8 mouse cellular contexts compared by ENCODE assay signal in genomic region chr9:117030837-117031236, GRCm38 (mm10).
DNase-seq lines count a peak whose midpoint lies in the region; ATAC-seq and TF ChIP-seq lines count a peak whose summit lies in the region.

No protein-coding gene starts in this region.

- H3K9me3 ChIP-seq in kidney, embryonic 15.5 days (replicated peaks): no peaks in the 10 kb centered on the region
- H3K9me3 ChIP-seq in forebrain, embryonic 15.5 days: no peaks in the 10 kb centered on the region

- H3K4me2 ChIP-seq in kidney, embryonic 15.5 days: peak overlapping the region; percentile 19; the same call in 1 of the 2 replicates
- H3K4me2 ChIP-seq in forebrain, embryonic 15.5 days (replicated peaks): no peak overlapping the region

- 8% methylated on average over 6 of the region's 6 CpGs for WGBS in kidney, embryonic 15.5 days
- WGBS in forebrain, embryonic 15.5 days: 33% methylated on average over 6 of the region's 6 CpGs

- no peak overlapping the region for H3K9ac ChIP-seq in kidney, embryonic 15.5 days
- H3K9ac ChIP-seq in forebrain, embryonic 15.5 days (replicated peaks): no peak overlapping the region

- no peaks in the 10 kb centered on the region for H3K36me3 ChIP-seq in kidney, embryonic 15.5 days
- H3K36me3 ChIP-seq in forebrain, embryonic 15.5 days: no peaks in the 10 kb centered on the region

- peaks cover 21% of the 10 kb centered on the region for H3K4me1 ChIP-seq in bone marrow macrophage, adult 2 months (ENCODE audit: control insufficient read depth, insufficient read depth, low read length)
- H3K4me1 ChIP-seq in kidney, embryonic 15.5 days: peaks cover 24% of the 10 kb centered on the region
- peaks cover 4% of the 10 kb centered on the region; the same call in 1 of the 2 replicates for H3K4me1 ChIP-seq in forebrain, embryonic 15.5 days

- TF ChIP-seq CTCF in bone marrow macrophage, adult 2 months (IDR thresholded peaks at IDR 0.05; ENCODE audit: low read depth, low read length): no peak

- peak overlapping the region; percentile 58 for H3K27ac ChIP-seq in bone marrow macrophage, adult 2 months (ENCODE audit: insufficient read depth, low read depth, low read length)
- peak overlapping the region; percentile 82 for H3K27ac ChIP-seq in kidney, embryonic 15.5 days
- H3K27ac ChIP-seq in forebrain, embryonic 15.5 days (replicated peaks): no peak overlapping the region

- ATAC-seq in kidney, embryonic 15.5 days (replicated peaks; ENCODE audit: low FRiP score): peak; percentile 76
- no peak for ATAC-seq in forebrain, embryonic 15.5 days (replicated peaks)
- ATAC-seq in erythroblast, adult 5-6 weeks (replicated peaks; ENCODE audit: low FRiP score, poor library complexity, severe bottlenecking): no peak

- DNase-seq in layer of hippocampus, postnatal 10 days (ENCODE audit: low spot score in 2 of 2): peak; percentile 28 to 37
- DNase-seq in layer of hippocampus, postnatal 36 days: no peak
- peak; percentile 94 for DNase-seq in heart, adult 9 months (ENCODE audit: low spot score in 2 of 2)
- peak; percentile 34 for DNase-seq in mesoderm, embryonic 11.5 days (ENCODE audit: low read depth, low spot score)

- H3K4me3 ChIP-seq in bone marrow macrophage, adult 2 months (ENCODE audit: insufficient read depth, low read length): no peak overlapping the region
- no peak overlapping the region for H3K4me3 ChIP-seq in kidney, embryonic 15.5 days (replicated peaks)
- H3K4me3 ChIP-seq in forebrain, embryonic 15.5 days: no peak overlapping the region

- no peak for TF ChIP-seq POLR2A in bone marrow macrophage, adult 2 months (IDR thresholded peaks at IDR 0.05; ENCODE audit: borderline replicate concordance, low read depth, low read length)

- no peaks in the 10 kb centered on the region for H3K27me3 ChIP-seq in kidney, embryonic 15.5 days
- H3K27me3 ChIP-seq in forebrain, embryonic 15.5 days: no peaks in the 10 kb centered on the region

Comparison
In these comparisons a context has a peak if more than half of its experiments do, and no peak if none do; other contexts are left out.
1. DNase-seq: peak in layer of hippocampus, postnatal 10 days (2 of 2), heart, adult 9 months (2 of 2) and mesoderm, embryonic 11.5 days (single experiment); none in layer of hippocampus, postnatal 36 days (0 of 2).